Mouse (Mus musculus) spleen, adult 2 months (tissue): Measurements from ENCODE around the gene Actl11. TPM values are rescaled to one million over a fixed set of nuclear protein-coding genes. Genes with fewer than 3 reads are reported as not detected.

Source experiments
- DNase-seq, 2 experiments: peaks; one replicate each; pipeline versions ENCODE4 v3.0.0 to v3.0.0-alpha.2; 2012 to 2021; ENCODE audit warnings: low spot score in 2 of 2, low read depth in 1 of 2
- H3K27ac ChIP-seq: fragments of 200-500 bp; 2 replicates; pipeline ENCODE4 v1.5.1; 2012; ENCODE audit warnings: low read length, inconsistent platforms; ENCODE audit not compliant: insufficient read depth
- H3K27me3 ChIP-seq: fragments of 200-500 bp; 2 replicates; pipeline ENCODE4 v1.6.1; 2012; ENCODE audit warnings: mild to moderate bottlenecking, moderate library complexity, low read length, inconsistent platforms; ENCODE audit not compliant: control insufficient read depth, insufficient read depth
- H3K36me3 ChIP-seq: fragments of 200-500 bp; 2 replicates; pipeline ENCODE4 v1.6.1; 2012; ENCODE audit warnings: mild to moderate bottlenecking, low read length, inconsistent platforms; ENCODE audit not compliant: control insufficient read depth, insufficient read depth
- H3K4me1 ChIP-seq: fragments of 200-500 bp; 2 replicates; pipeline ENCODE4 v1.6.1; 2011; ENCODE audit warnings: inconsistent platforms; ENCODE audit not compliant: control insufficient read depth, insufficient read depth, insufficient read length
- H3K4me3 ChIP-seq: fragments of 200-500 bp; 2 replicates; pipeline ENCODE4 v1.5.1; 2011; ENCODE audit warnings: mild to moderate bottlenecking, inconsistent platforms; ENCODE audit not compliant: insufficient read depth, insufficient read length; ENCODE audit errors: extremely low read depth
- CTCF ChIP-seq: fragments of 200-500 bp; IDR thresholded peaks from 2 replicates; pipeline ENCODE4 v1.5.1; 2011; ENCODE audit warnings: mild to moderate bottlenecking, inconsistent platforms; ENCODE audit not compliant: insufficient read depth, insufficient read length, insufficient replicate concordance; ENCODE audit errors: extremely low read depth
- POLR2A ChIP-seq: fragments of 200-500 bp; IDR thresholded peaks from 2 replicates; pipeline ENCODE4 v1.6.1; 2011; ENCODE audit warnings: low read depth, low read length, inconsistent platforms
- WGBS: fragments of 180-500 bp; shearing (Covaris S2); methylation state at CpG from one replicate; pipeline ENCODE4 v1.1.7; 2018; 5-methylcytosine and 5-hydroxymethylcytosine counted together
- polyA plus RNA-seq: library from polyadenylated mRNA; depleted of rRNA; stranded (reverse); fragments of >200 nt; gene quantifications from 2 replicates; pipeline ENCODE4 v1.2.3, GENCODE M21; 2012

Gene Actl11
- polyA plus RNA-seq, 1 experiment: not detected

DNA sequence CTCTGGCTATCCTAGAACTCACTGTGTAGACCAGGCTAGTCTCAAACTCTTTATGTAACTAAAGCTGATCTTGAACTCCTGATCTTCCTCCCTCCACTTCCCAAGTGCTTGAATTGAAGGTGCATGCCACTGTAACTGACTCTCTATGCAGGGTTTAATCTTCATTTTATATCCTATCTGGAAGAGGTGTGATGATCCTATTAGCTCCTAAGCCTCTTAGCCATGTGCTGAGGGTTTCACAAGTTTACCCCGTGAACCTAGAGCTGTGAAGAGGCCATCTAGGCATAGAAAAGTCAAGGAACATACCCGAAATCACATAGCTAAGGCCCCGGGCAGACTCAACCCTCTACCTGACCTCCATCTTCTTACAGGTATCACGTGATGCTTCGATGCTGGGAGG, 8.8 kb upstream of the Actl11 start:
- 90% methylated on average over 5 of the region's 5 CpGs for WGBS
- TF ChIP-seq CTCF (no peak), POLR2A (no peak)
- Histone ChIP-seq H3K36me3 (no peaks in the 10 kb centered on the region), H3K27ac (no peak overlapping the region), H3K4me3 (no peak overlapping the region), H3K4me1 (no peaks in the 10 kb centered on the region), H3K27me3 (no peaks in the 10 kb centered on the region)
- no peak for DNase-seq

DNA sequence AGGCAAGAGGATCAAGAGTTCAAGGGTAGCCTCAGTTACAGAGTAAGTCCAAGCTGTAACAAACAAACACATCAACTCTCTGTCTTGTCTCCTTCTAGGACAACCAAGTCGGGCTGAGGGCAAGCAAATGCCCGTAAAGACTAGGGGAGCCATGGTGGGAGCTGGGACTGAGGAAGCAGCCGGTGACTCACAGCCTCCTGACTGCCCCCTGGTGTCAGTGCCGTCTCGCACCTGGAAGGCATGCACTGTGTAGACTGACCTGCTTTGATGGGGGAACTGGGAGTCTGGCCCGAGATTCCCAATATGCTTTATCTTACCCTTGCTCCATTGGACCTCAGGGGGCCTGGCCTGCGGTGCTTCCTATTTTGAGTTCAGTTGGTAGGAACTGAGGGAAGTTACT, 5.2 kb upstream of the Actl11 start:
- Histone ChIP-seq H3K4me3 (no peak overlapping the region), H3K36me3 (no peaks in the 10 kb centered on the region), H3K27ac (no peak overlapping the region), H3K4me1 (no peaks in the 10 kb centered on the region), H3K27me3 (no peaks in the 10 kb centered on the region)
- WGBS: 55% methylated on average over 7 of the region's 7 CpGs
- TF ChIP-seq POLR2A: no peak
- 0 out of 2 replicates have a peak, but pooled peaks have one; percentile 13 for TF ChIP-seq CTCF
- peak in 1 of 2 experiments; percentile 26 for DNase-seq

DNA sequence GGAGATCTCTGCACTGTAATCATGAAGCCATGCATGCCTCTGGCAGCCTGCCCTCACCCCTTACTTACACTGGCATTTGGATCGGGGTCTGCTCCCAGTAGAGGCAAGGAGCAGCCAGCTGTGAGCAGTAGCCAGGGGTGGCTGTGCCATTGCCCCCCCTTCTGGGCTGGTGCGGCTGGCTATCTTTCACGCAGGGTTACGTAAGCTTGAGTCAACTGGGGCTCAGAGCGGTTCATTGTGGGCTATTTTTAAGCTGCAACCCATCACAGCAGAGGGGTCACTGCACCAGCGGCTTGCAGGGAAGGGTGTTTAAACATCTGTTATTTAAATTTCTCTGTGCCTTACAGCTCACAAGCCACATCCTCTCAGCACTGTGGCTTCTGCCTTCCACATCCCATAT, 4.3 kb upstream of the Actl11 start:
- Histone ChIP-seq H3K27ac (no peak overlapping the region), H3K36me3 (no peaks in the 10 kb centered on the region), H3K4me1 (no peaks in the 10 kb centered on the region), H3K27me3 (no peaks in the 10 kb centered on the region), H3K4me3 (no peak overlapping the region)
- 13% methylated on average over 6 of the region's 6 CpGs for WGBS
- DNase-seq: no peak
- TF ChIP-seq POLR2A: no peak
- TF ChIP-seq CTCF: no peak

DNA sequence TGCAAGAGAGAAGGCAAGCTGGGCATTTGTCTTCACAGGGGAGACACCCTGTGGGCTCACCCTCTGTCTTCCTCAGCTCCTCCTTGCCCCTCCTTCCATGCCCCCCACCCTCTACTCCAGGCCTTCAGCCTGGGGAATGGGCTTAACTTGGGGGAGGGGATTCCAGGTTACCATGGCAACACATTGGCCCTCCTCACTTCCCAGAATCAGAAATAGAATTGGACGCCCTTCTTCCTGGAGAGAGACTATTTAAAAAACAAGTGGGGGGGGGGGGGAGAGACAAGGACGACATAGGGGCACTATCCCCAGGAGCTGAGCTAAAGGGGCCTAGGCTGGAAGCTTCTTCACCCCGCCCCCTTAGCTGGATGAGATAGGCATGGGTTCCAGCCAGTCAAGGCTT, 3.0 kb upstream of the Actl11 start:
- TF ChIP-seq POLR2A (no peak), CTCF (no peak)
- WGBS: 64% methylated on average over 3 of the region's 3 CpGs

DNA sequence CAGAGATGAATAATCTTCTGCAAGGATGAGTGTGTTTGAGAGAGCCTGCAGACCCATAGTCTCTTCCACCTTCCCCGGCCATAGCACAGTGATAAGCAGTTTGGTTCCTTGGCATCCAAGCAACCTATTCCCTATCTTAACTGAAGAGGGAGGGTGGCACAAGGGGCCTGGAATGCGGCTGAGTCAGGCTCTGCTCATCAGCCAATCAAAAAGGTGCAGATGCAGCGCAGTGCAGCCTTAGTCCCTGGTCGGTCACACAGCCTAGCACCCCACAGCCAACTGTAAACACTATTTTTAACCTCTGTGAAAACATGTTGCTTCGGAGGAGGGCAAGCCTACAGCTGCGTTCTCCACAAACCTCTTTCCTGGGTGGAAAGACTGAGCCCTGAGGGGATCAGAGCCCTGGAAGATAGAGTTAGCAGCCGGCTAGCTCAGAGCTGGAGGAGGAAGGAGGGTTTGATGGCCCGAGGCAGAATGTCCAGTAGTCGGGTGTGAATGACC, 1.3 kb upstream of the Actl11 start:
- no peak for TF ChIP-seq POLR2A
- TF ChIP-seq CTCF: no peak
- no peaks in the 10 kb centered on the region for H3K27me3 ChIP-seq
- no peak overlapping the region for H3K4me3 ChIP-seq
- H3K4me1 ChIP-seq: no peaks in the 10 kb centered on the region
- no peaks in the 10 kb centered on the region for H3K36me3 ChIP-seq
- WGBS: 52% methylated on average over 9 of the region's 9 CpGs
- H3K27ac ChIP-seq: no peak overlapping the region
- no peak for DNase-seq

More for the DNA sequence above, 3.0 kb upstream of the Actl11 start:
- Histone ChIP-seq H3K27me3 (no peaks in the 10 kb centered on the region), H3K27ac (no peak overlapping the region), H3K36me3 (no peaks in the 10 kb centered on the region), H3K4me3 (no peak overlapping the region), H3K4me1 (no peaks in the 10 kb centered on the region)
- no peak for DNase-seq

DNA sequence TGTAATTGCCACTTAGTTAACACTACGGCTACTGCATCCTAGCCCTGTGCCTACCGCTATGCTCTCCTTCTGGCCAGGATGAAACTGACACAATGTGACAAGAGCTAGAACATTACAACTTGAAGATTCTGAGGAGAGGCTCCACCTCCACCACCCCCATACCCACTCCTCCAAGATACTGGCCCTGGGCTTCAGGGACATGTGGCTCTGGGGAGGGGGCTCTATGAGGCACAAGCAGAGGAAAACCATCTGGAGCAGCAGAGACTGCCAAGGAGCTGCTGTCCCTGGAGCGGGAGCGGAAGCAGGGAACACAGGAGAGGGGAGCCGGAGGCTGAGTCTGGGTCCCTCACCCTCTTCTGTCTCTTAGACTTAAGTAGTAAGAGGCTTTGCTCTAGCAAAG, 520 bp upstream of the Actl11 start:
- no peak for TF ChIP-seq POLR2A
- TF ChIP-seq CTCF: no peak
- H3K27ac ChIP-seq: no peak overlapping the region
- H3K4me1 ChIP-seq: no peaks in the 10 kb centered on the region
- H3K27me3 ChIP-seq: no peaks in the 10 kb centered on the region
- no peak overlapping the region for H3K4me3 ChIP-seq
- 89% methylated on average over 5 of the region's 5 CpGs for WGBS
- no peaks in the 10 kb centered on the region for H3K36me3 ChIP-seq
- DNase-seq: no peak

DNA sequence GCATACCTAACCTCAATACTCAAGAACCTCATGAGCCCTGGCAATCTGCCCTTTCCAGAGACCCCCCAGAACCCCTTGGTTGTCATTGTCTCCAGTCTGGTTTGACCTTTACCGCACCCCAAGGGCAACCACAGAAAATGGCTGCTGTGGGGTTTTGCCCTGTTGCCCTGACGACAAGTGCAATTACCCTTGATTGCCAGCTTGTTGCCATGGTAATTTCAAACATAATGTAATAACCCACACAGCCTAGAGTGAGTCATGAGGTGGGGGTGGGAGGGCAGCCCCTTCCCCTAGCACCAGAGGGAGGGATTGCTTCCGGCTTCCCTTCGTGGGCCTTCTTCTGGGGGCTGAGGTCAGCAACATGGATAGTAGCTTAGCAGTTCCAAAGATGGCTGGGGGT, 4.0 kb downstream of the Actl11 start:
- 85% methylated on average over 4 of the region's 4 CpGs for WGBS
- TF ChIP-seq POLR2A (no peak), CTCF (no peak)
- Histone ChIP-seq H3K4me3 (no peak overlapping the region), H3K27me3 (peaks cover 11% of the 10 kb centered on the region), H3K36me3 (no peaks in the 10 kb centered on the region), H3K4me1 (peaks cover 6% of the 10 kb centered on the region; the same call in 1 of the 2 replicates), H3K27ac (no peak overlapping the region)
- DNase-seq: no peak

DNA sequence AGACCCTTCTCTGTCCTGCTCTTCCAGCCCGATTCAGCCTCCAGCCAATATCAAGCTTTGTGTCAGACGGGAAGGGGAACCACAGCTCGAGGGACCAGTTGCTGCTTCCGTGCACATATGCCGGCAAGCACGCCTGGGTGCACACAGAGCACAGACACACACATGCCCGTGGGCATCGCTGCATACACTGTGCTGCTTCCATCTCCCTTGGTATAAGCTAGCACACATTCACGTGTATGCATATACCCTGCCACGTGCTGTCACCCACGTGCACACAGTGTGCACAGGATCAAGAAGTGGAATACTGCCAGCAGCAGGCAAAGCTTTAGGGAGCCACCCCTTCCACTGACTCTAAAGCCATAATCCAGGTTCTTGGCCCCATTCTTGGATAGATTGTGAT, 5.9 kb downstream of the Actl11 start:
- Histone ChIP-seq H3K4me1 (peaks cover 6% of the 10 kb centered on the region; the same call in 1 of the 2 replicates), H3K27ac (no peak overlapping the region), H3K4me3 (no peak overlapping the region), H3K27me3 (peaks cover 11% of the 10 kb centered on the region), H3K36me3 (no peaks in the 10 kb centered on the region)
- 82% methylated on average over 11 of the region's 11 CpGs for WGBS
- no peak for DNase-seq
- TF ChIP-seq POLR2A: no peak
- no peak for TF ChIP-seq CTCF
